Mouse (Mus musculus): ENCODE results near the gene Ccdc170. TPM values are rescaled to one million over a fixed set of nuclear protein-coding genes. Genes with fewer than 3 reads are reported as not detected.
A peak's percentile ranks its signal among the peaks of the same experiment; 100 is the strongest.
"Not testable (repeated sequence)": the region's sequence is repeated elsewhere in the genome, so short reads cannot be mapped to it uniquely, and the experiment has no call there.

Ccdc170 gene
- polyA plus RNA-seq, 1 experiment: 0.44 TPM

DNA sequence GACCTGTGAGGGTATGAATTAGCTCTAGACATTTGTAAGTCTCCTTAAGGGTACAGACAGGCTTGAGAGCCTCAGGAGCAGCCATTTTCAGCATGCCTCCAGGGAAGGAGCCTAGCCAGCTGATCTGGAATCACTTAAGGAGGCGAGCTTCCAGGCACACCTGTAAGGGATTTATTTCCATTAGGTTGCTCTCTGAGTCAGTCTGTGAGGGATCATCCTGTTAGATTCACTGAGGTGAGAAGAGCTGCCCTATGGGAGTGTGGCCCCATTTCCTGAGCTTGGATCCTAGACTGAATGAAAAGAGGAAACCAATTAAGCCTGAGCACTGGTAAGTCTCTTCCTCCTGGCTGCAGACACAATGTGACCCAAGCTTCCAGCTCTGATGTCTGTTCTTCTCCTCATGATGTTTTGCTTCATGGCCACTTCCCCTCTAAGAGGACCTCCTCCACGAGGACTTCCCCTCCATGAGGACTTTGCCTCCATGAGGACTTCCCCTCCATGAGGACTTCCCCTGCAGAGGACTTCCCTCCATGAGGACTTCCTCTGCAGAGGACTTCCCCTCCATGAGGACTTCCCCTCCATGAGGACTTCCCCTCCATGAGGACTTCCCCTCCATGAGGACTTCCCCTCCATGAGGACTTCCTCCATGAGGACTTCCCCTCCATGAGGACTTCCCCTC is 118.6 kb downstream of the Ccdc170 start:
- TF ChIP-seq POLR2A (IDR thresholded peaks at IDR 0.05; ENCODE audit: borderline replicate concordance, extremely low read depth, insufficient read depth, insufficient read length, poor library complexity, severe bottlenecking): no peak
- no peak for TF ChIP-seq CTCF (IDR thresholded peaks at IDR 0.05; ENCODE audit: borderline replicate concordance, extremely low read depth, insufficient read depth, insufficient read length)

DNA sequence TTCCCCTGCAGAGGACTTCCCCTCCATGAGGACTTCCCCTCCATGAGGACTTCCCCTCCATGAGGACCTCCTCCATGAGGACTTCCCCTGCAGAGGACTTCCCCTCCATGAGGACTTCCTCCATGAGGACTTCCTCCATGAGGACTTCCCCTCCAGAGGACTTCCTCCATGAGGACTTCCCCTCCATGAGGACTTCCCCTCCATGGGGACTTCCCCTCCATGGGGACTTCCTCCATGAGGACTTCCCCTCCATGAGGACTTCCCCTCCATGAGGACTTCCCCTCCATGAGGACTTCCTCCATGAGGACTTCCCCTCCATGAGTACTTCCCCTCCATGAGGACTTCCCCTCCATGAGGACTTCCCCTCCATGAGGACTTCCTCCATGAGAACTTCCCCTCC is 119.3 kb downstream of the Ccdc170 start:
- DNase-seq (ENCODE audit: low read depth): not testable (repeated sequence)

More for the DNA sequence above, 118.6 kb downstream of the Ccdc170 start:
- no peak for DNase-seq (ENCODE audit: low read depth)

- no peak for DNase-seq (ENCODE audit: low read depth)
- TF ChIP-seq POLR2A (IDR thresholded peaks at IDR 0.05; ENCODE audit: borderline replicate concordance, extremely low read depth, insufficient read depth, insufficient read length, poor library complexity, severe bottlenecking) (no peak), CTCF (IDR thresholded peaks at IDR 0.05; ENCODE audit: borderline replicate concordance, extremely low read depth, insufficient read depth, insufficient read length) (no peak)
Measured at GRCm38 (mm10) chr10:4602466-4602865, 120.2 kb downstream of the Ccdc170 start.

DNA sequence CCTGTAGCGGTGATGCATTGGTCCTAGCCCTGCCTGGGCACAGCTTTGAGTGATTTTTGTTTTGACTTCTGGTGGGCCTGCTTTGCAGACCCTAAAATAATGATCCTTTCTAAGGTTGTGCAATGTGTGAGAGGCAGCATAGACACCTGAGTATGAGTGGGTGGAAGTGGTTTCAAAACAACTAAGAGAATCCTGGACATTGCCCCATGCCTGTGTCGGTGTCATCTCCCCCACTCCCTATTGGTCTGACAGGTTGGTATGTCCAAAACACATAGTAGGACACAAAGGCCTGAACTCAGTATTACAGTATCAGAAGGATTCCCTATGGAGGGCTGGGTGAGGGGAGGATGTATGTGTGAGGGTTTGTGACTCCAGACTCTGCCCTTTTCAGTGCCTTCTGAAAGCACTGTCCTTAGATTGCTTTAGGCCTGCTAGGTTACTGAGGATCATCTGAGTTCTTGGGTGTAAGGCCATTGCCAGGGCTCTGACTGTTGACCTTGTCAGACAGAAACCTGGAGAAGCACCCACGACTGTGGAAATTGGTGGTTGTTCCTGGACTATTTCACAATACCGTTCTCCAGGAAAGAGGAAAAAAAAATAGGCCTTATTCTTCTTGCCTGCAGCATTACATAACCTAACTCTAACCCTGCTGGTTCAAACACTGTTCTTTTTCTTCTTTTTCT is 122.4 kb downstream of the Ccdc170 start:
- no peak for TF ChIP-seq POLR2A (IDR thresholded peaks at IDR 0.05; ENCODE audit: borderline replicate concordance, extremely low read depth, insufficient read depth, insufficient read length, poor library complexity, severe bottlenecking)
- no peak for TF ChIP-seq CTCF (IDR thresholded peaks at IDR 0.05; ENCODE audit: borderline replicate concordance, extremely low read depth, insufficient read depth, insufficient read length)
- DNase-seq (ENCODE audit: low read depth): no peak

GRCm38 (mm10) chr10:4610234-4610633 is 127.9 kb downstream of the Ccdc170 start:
- no peak for DNase-seq (ENCODE audit: low read depth)
- TF ChIP-seq POLR2A (IDR thresholded peaks at IDR 0.05; ENCODE audit: borderline replicate concordance, extremely low read depth, insufficient read depth, insufficient read length, poor library complexity, severe bottlenecking) (no peak), CTCF (IDR thresholded peaks at IDR 0.05; ENCODE audit: borderline replicate concordance, extremely low read depth, insufficient read depth, insufficient read length) (no peak)

GRCm38 (mm10) chr10:4611386-4612155 is 129.3 kb downstream of the Ccdc170 start, which contains the start of gene Esr1:
TSS of gene Esr1 (plus strand) at chr10:4611593.
- DNase-seq (ENCODE audit: low read depth): peak; percentile 4
- TF ChIP-seq POLR2A (IDR thresholded peaks at IDR 0.05; ENCODE audit: borderline replicate concordance, extremely low read depth, insufficient read depth, insufficient read length, poor library complexity, severe bottlenecking): no peak

Other genes starting within 250 kb of the Ccdc170 start
- gene Akap12, start 216.1 kb upstream of the Ccdc170 start, polyA plus RNA-seq (2012; rRNA removed): 12.5 and 37.3 TPM in 2 replicates
- 16.3 and 16.8 TPM in 2 replicates for gene Zbtb2, start 94.4 kb upstream of the Ccdc170 start, polyA plus RNA-seq (2012; rRNA removed)
- gene Rmnd1, start 50.1 kb upstream of the Ccdc170 start, polyA plus RNA-seq (2012; rRNA removed): 53.3 and 67.1 TPM in 2 replicates
- gene Armt1, start 50.0 kb upstream of the Ccdc170 start, polyA plus RNA-seq (2012; rRNA removed): 14.0 and 15.6 TPM in 2 replicates
- 0.09 and 0.19 TPM in 2 replicates for gene Esr1, start 129.1 kb downstream of the Ccdc170 start, polyA plus RNA-seq (2012; rRNA removed)